Mouse (Mus musculus) testis, adult 2 months (tissue): ENCODE measurements around the gene Nek11. TPM values are rescaled to one million over a fixed set of nuclear protein-coding genes. Genes with fewer than 3 reads are reported as not detected.

Source experiments
- H3K27ac ChIP-seq: fragments of 200-500 bp; 2 replicates; pipeline ENCODE4 v1.5.1; 2012; ENCODE audit warnings: low read depth, low read length; ENCODE audit not compliant: control insufficient read depth, insufficient read depth
- H3K27me3 ChIP-seq: fragments of 200-500 bp; 2 replicates; pipeline ENCODE4 v1.6.1; 2012; ENCODE audit warnings: mild to moderate bottlenecking, low read length, moderate library complexity; ENCODE audit not compliant: control insufficient read depth, insufficient read depth
- H3K36me3 ChIP-seq: fragments of 200-500 bp; 2 replicates; pipeline ENCODE4 v1.6.1; 2012; ENCODE audit warnings: mild to moderate bottlenecking, low read length; ENCODE audit not compliant: control insufficient read depth, insufficient read depth
- H3K4me1 ChIP-seq: fragments of 200-500 bp; 2 replicates; pipeline ENCODE4 v1.6.1; 2012; ENCODE audit warnings: low read length; ENCODE audit not compliant: control insufficient read depth, insufficient read depth
- H3K4me3 ChIP-seq: fragments of 200-500 bp; 2 replicates; pipeline ENCODE4 v1.5.1; 2012; ENCODE audit warnings: low read depth, mild to moderate bottlenecking, low read length, moderate library complexity, mixed read lengths; ENCODE audit not compliant: control insufficient read depth
- CTCF ChIP-seq: fragments of 200-500 bp; IDR thresholded peaks from 2 replicates; pipeline ENCODE4 v1.5.1; 2012; ENCODE audit warnings: low read depth, mild to moderate bottlenecking, inconsistent platforms, low read length, moderate library complexity; ENCODE audit not compliant: control insufficient read depth, insufficient read depth, insufficient replicate concordance
- POLR2A ChIP-seq: fragments of 200-500 bp; IDR thresholded peaks from 2 replicates; pipeline ENCODE4 v1.6.1; 2012; ENCODE audit warnings: low read depth, mild to moderate bottlenecking, inconsistent platforms, low read length, moderate library complexity; ENCODE audit not compliant: control insufficient read depth
- polyA plus RNA-seq: library from polyadenylated mRNA; depleted of rRNA; stranded (reverse); fragments of >200 nt; gene quantifications from 2 replicates; pipeline ENCODE4 v1.2.3, GENCODE M21; 2012

Gene Nek11
- polyA plus RNA-seq, 1 experiment: 10.1 TPM

GRCm38 (mm10) chr9:105312686-105313085 lies 82.6 kb downstream of the Nek11 start:
- TF ChIP-seq CTCF (no peak), POLR2A (no peak)
- no peak overlapping the region for H3K4me3 ChIP-seq
- no peaks in the 10 kb centered on the region for H3K36me3 ChIP-seq
- no peak overlapping the region for H3K27ac ChIP-seq
- no peaks in the 10 kb centered on the region for H3K4me1 ChIP-seq
- no peaks in the 10 kb centered on the region for H3K27me3 ChIP-seq

GRCm38 (mm10) chr9:105309553-105310281 lies 85.6 kb downstream of the Nek11 start:
- H3K27ac ChIP-seq: no peak overlapping the region
- H3K36me3 ChIP-seq: no peaks in the 10 kb centered on the region
- no peaks in the 10 kb centered on the region for H3K27me3 ChIP-seq
- H3K4me1 ChIP-seq: no peaks in the 10 kb centered on the region
- TF ChIP-seq CTCF: no peak
- no peak for TF ChIP-seq POLR2A
- no peak overlapping the region for H3K4me3 ChIP-seq

GRCm38 (mm10) chr9:105306042-105306441 lies 89.3 kb downstream of the Nek11 start:
- Histone ChIP-seq H3K27ac (no peak overlapping the region), H3K27me3 (no peaks in the 10 kb centered on the region), H3K36me3 (no peaks in the 10 kb centered on the region), H3K4me1 (no peaks in the 10 kb centered on the region), H3K4me3 (no peak overlapping the region)
- TF ChIP-seq CTCF (no peak), POLR2A (no peak)

GRCm38 (mm10) chr9:105302230-105302629 lies 93.1 kb downstream of the Nek11 start:
- Histone ChIP-seq H3K36me3 (no peaks in the 10 kb centered on the region), H3K27me3 (no peaks in the 10 kb centered on the region), H3K4me3 (no peak overlapping the region), H3K4me1 (no peaks in the 10 kb centered on the region), H3K27ac (no peak overlapping the region)
- TF ChIP-seq CTCF: no peak
- no peak for TF ChIP-seq POLR2A

GRCm38 (mm10) chr9:105301396-105301795 lies 93.9 kb downstream of the Nek11 start:
- no peak for TF ChIP-seq CTCF
- no peak for TF ChIP-seq POLR2A
- Histone ChIP-seq H3K4me1 (no peaks in the 10 kb centered on the region), H3K27me3 (no peaks in the 10 kb centered on the region)

GRCm38 (mm10) chr9:105300738-105301325 lies 94.5 kb downstream of the Nek11 start:
- Histone ChIP-seq H3K27ac (no peak overlapping the region), H3K27me3 (no peaks in the 10 kb centered on the region), H3K4me1 (no peaks in the 10 kb centered on the region), H3K36me3 (no peaks in the 10 kb centered on the region), H3K4me3 (no peak overlapping the region)
- no peak for TF ChIP-seq POLR2A
- TF ChIP-seq CTCF: no peak

More at GRCm38 (mm10) chr9:105301396-105301795, 93.9 kb downstream of the Nek11 start:
- no peak overlapping the region for H3K4me3 ChIP-seq
- no peak overlapping the region for H3K27ac ChIP-seq
- H3K36me3 ChIP-seq: no peaks in the 10 kb centered on the region

- H3K4me3 ChIP-seq: no peak overlapping the region
- TF ChIP-seq CTCF: no peak
- no peak for TF ChIP-seq POLR2A
- H3K27me3 ChIP-seq: no peaks in the 10 kb centered on the region
- H3K27ac ChIP-seq: no peak overlapping the region
- H3K36me3 ChIP-seq: no peaks in the 10 kb centered on the region
- no peaks in the 10 kb centered on the region for H3K4me1 ChIP-seq
Observed at GRCm38 (mm10) chr9:105284670-105285069, 110.7 kb downstream of the Nek11 start.
